Mouse (Mus musculus) thymus, adult 18-20 months (tissue): ENCODE data around the gene Tmem253.

Source experiments
- DNase-seq, 2 experiments: peaks; one replicate each; pipeline ENCODE4 v3.0.0; 2022; ENCODE audit warnings: mixed read lengths in 2 of 2

The Tmem253 gene

GRCm38 (mm10) chr14:52015445-52016100 lies at the start of gene Tmem253:
TSS of gene Tmem253 (plus strand) at chr14:52015658.
- DNase-seq: no peak

- DNase-seq: no peak
Measured at GRCm38 (mm10) chr14:51967400-51967799, 48.1 kb upstream of the Tmem253 start.

- DNase-seq: no peak
Measured at GRCm38 (mm10) chr14:51979252-51979651, 36.2 kb upstream of the Tmem253 start.

- no peak for DNase-seq
Measured at GRCm38 (mm10) chr14:51983251-51983650, 32.2 kb upstream of the Tmem253 start.

GRCm38 (mm10) chr14:51983855-51984246 lies 31.6 kb upstream of the Tmem253 start:
- DNase-seq: no peak

- DNase-seq: peak; percentile 43
Measured at GRCm38 (mm10) chr14:51984247-51985231, 30.9 kb upstream of the Tmem253 start, which contains the start of gene Arhgef40. TSS of gene Arhgef40 (plus strand) at chr14:51984719.

- peak; percentile 42 for DNase-seq
Measured at GRCm38 (mm10) chr14:51985301-51986152, 29.9 kb upstream of the Tmem253 start.

GRCm38 (mm10) chr14:51986153-51986505 lies 29.3 kb upstream of the Tmem253 start:
- DNase-seq: no peak

GRCm38 (mm10) chr14:51987177-51987576 lies 28.3 kb upstream of the Tmem253 start:
- no peak for DNase-seq

- no peak for DNase-seq
Measured at GRCm38 (mm10) chr14:51988731-51989130, 26.7 kb upstream of the Tmem253 start.

- DNase-seq: no peak
Measured at GRCm38 (mm10) chr14:51989461-51989970, 25.9 kb upstream of the Tmem253 start.

- no peak for DNase-seq
Measured at GRCm38 (mm10) chr14:51994453-51994852, 21.0 kb upstream of the Tmem253 start.

- no peak for DNase-seq
Measured at GRCm38 (mm10) chr14:51995219-51995871, 20.1 kb upstream of the Tmem253 start.

- no peak for DNase-seq
Measured at GRCm38 (mm10) chr14:51996231-51996841, 19.1 kb upstream of the Tmem253 start.

- DNase-seq: no peak
Measured at GRCm38 (mm10) chr14:51996866-51997265, 18.6 kb upstream of the Tmem253 start.

GRCm38 (mm10) chr14:51997483-51997882 lies 18.0 kb upstream of the Tmem253 start:
- no peak for DNase-seq

- DNase-seq: peak in 1 of 2 experiments; percentile 41
Measured at GRCm38 (mm10) chr14:52003981-52004495, 11.4 kb upstream of the Tmem253 start.

- DNase-seq: peak in 1 of 2 experiments; percentile 8
Measured at GRCm38 (mm10) chr14:52005141-52005540, 10.3 kb upstream of the Tmem253 start.

- no peak for DNase-seq
Measured at GRCm38 (mm10) chr14:52005616-52006015, 9.8 kb upstream of the Tmem253 start.

GRCm38 (mm10) chr14:52006241-52006640 lies 9.2 kb upstream of the Tmem253 start:
- DNase-seq: peak in 1 of 2 experiments; percentile 31

- DNase-seq: peak in 1 of 2 experiments; percentile 22
Measured at GRCm38 (mm10) chr14:52006771-52007170, 8.7 kb upstream of the Tmem253 start.
